Mouse (Mus musculus) kidney, adult 11 months (tissue): ENCODE results near the gene AI464131.
"Not testable (repeated sequence)": the region's sequence is repeated elsewhere in the genome, so short reads cannot be mapped to it uniquely, and the experiment has no call there.

Source experiments
- DNase-seq: peaks from one replicate; pipeline ENCODE4 v3.0.0; 2022

AI464131 gene

DNA sequence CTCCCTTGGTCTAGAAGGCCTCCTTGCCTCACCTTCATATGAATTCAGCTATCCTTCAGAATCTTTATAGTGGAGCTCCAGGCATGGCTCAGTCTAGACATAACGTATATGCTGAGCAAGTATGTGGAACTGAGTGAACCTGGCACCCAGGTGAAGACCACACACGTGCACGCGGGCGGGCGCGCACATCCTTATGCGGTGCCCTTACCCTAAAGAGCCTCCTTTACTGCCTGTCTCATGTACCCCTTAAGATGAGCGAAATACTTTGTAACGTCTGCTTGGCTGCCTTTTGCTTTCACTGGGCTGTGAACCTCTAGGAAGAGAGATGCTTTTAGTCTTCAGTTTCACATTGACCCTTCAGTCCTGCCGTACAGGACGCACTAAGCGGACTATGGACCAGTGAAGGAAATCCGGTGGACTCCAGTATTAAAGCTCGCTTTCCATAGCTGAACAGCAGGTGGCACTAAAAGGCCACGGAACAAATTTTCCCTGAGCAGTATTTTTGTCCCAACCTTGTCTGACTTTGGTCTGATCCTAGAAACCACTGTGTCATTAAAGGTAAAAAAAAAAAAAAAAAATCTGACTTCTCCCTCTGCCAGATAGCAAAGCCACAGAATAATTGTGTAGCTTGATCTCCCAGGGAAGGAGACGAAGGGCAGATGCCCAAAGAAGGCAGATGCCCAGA lies 34.3 kb downstream of the AI464131 start:
- DNase-seq: peak; percentile 68

DNA sequence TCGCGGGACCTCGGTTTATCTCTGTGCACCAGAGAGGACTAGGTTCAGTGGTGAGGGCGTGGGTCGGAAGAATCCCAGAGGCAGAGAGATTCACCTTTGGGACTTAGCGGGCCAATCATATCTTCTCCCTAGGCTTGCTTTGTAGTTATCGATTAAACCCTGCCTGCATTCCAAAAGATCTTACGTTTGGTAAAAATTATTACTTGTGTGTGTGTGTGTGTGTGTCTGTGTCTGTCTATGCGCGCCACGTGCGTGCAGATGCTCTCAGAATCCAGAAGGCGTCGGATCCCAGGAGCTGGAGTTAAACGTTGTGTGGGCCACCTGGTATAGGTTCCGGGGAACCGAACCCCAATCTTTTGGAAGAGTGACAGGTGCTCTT lies 37.6 kb downstream of the AI464131 start:
- no peak for DNase-seq

DNA sequence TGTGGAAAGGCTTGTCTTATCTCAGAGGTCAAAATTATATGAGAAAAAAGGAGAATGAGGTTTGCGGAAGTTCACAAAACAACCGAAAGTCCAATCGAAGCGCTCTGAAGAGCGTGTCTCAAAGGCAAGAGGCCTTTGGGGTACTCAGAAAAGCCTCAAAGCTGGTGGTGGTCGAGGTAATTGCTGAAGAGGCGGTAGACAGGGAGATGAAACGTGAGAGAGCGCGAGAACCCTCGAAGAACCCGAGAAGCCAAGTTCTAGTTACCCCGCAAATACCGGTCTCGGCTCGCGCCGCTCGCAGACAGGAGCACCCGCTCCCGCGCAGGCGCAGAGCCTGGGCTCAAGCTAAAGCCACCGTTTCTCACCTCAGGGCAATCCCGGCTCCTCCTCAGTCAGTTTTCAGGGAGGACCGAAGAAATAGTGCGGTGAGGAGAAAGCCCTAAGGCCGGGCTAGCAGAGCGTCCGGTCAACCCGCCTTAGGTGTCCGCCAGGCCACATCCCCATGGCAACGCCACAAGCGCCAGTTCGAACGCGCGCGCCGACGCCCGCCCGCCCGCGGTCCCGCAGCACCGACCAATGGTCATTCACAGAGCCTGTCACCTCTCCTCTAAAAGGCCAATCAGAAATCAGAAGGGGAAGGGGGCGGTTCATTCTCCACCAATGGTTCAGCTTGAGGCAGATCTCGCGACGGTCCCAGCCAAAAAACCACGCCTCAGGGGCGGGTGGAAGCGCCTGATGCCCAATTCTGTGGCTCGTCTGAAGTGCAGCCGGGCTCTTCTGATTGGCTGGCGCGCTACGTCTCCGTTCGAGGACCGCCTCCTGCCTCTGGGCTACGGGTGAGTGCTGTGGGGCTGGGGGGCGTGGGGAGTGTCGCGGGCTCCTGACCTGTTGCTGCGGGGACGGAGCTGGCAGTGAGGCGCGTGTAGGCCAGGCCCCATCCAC lies 38.3 kb downstream of the AI464131 start, which contains the start of the genes Kif24 and Nudt2:
TSS of gene Kif24 (minus strand) at position 543 of the 942 bp plus-strand sequence.
TSS of gene Nudt2 (plus strand) at position 807 of the 942 bp plus-strand sequence.
- peak; percentile 99 for DNase-seq

DNA sequence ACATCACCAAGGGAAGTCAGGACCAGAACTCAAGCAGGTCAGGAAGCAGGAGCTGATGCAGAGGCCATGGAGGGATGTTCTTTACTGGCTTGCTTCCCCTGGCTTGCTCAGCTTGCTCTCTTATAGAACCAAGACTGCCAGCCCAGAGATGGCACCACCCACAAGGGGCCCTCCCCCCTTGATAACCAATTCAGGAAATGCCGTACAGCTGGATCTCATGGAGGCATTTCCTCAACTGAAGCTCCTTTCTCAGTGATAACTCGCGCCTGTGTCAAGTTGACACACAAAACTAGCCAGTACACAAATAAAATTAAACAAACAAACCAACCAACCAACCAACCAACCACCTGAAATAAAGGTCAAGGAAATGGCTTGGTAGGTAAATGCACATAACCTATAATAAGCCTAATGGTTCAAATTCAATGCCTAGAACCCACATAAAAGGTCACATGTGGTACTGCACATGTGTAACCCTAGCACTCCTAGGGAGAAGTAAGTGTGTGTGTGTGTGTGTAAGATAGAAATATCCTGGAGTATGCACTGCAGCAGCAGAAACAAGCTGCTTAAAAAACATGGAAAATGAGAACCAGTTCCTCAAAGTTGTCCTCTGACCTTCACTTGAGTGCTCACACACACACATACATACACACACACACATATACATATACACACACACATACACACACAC lies 39.7 kb downstream of the AI464131 start:
- DNase-seq: not testable (repeated sequence)

DNA sequence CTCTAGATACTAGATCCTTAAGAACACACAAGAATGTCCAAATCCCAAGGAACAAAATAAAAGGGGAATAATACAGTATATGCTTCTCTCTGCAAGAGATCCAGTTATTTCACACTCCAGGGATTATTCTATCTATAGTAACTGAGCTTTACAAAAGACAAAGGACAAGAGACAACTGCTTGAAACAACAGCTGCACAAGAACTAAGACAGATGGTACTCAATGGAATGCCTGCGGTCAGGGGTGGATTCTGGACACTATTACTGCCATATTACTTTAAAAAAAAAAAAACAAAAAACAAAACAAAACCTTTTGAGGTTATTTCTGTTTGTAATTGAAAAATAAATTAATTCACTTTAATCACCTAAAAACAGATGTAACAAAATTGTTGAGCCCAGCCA lies 42.2 kb downstream of the AI464131 start:
- no peak for DNase-seq

DNA sequence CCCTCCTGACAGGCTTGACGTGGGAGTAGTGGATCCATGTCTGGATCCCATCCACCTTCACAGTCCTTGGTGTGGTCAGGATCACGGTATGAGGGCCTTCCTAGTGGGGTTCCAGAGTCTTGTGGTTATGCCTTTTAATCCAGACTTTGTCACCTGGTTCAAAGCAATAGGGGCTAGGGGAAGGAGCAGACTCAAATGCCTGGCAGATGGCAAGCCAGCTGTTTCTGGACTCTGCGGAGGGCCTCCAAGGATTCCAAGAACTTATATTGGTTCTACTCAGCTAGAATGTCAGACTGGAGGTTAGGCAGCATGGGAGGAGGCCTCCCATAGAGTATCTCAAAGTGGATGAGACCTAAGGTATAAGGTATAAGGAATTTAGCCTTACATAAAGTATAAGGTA lies 55.3 kb downstream of the AI464131 start:
- DNase-seq: no peak
